Mouse (Mus musculus): ENCODE results near the gene Muc4. TPM values are rescaled to one million over a fixed set of nuclear protein-coding genes. Genes with fewer than 3 reads are reported as not detected.

Gene Muc4
- polyA plus RNA-seq, 1 experiment from 2014 or later = 2.3 TPM

DNA sequence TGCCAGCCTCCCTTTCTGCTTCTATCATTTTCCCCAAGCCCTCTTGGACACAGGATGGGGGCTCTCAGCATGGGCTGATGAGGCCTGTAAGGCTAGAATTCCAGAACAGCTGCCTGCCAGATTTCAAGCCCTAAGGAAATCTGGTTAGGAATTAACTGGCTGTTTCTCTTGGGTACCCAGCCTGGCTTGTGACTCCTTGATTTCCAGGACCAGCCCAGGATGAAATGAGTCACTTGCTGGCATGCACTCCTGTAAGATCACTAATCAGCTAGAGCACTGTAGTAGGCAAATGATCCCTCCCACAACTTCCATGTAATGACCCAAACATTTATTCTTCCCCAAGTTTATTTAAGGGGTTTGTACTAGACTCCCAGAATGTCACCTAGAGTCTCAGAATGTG is 7.4 kb upstream of the Muc4 start:
- Histone ChIP-seq H3K4me2 (replicated peaks) (no peak overlapping the region), H3K4me3 (replicated peaks) (no peak overlapping the region), H3K27ac (replicated peaks) (no peak overlapping the region), H3K36me3 (no peaks in the 10 kb centered on the region), H3K4me1 (no peaks in the 10 kb centered on the region), H3K9ac (no peak overlapping the region), H3K27me3 (no peaks in the 10 kb centered on the region), H3K9me3 (replicated peaks) (no peaks in the 10 kb centered on the region)
- ATAC-seq (ENCODE audit: insufficient number of reproducible peaks, low FRiP score, low TSS enrichment, low read depth) = no peak

DNA sequence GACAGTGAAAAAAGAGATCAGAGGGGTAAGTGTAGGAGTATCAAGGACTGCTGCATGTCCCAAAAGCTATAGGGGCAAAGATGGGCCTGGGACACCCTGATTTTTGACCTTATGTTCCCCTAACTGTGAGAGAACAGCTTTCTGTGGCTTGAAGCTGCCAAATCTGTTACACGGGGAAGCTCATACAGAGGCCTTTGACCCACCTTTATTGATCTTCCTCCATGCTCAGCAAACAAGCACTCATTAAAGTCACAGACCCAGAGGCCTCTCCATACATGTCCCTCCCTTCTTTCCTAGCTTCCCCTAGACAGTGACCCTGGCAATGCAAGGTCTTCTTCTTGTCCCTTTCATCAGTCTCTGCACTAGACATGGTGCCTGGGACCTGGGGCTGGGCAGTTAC is 7.0 kb upstream of the Muc4 start:
- H3K27me3 ChIP-seq = no peaks in the 10 kb centered on the region
- no peak for ATAC-seq (ENCODE audit: insufficient number of reproducible peaks, low FRiP score, low TSS enrichment, low read depth)
- 85% methylated on average over 1 of the region's 1 CpGs for WGBS
- H3K4me3 ChIP-seq (replicated peaks) = no peak overlapping the region
- no peaks in the 10 kb centered on the region for H3K36me3 ChIP-seq
- H3K9ac ChIP-seq = no peak overlapping the region
- no peaks in the 10 kb centered on the region for H3K9me3 ChIP-seq (replicated peaks)
- no peaks in the 10 kb centered on the region for H3K4me1 ChIP-seq
- no peak overlapping the region for H3K27ac ChIP-seq (replicated peaks)
- no peak overlapping the region for H3K4me2 ChIP-seq (replicated peaks)

DNA sequence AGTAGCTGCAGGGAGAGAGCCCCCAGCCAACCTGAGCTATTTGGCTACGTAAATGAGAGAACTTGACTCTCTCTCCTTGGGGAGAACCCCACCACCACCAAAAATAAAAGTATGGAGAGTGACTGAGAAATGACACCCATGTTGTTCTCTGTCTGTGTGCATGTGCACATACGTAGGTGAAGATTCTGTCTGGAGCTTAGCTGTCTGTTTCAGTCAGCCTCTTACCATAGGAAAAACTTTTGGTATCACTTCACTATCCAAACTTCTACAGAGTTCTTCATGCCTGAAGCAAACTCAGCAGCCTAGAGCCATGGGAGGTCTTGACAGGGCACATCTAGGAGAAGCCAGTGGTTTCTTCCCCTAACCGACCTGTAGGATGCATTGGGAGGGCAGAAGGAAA is 2.5 kb upstream of the Muc4 start:
- no peaks in the 10 kb centered on the region for H3K4me1 ChIP-seq
- H3K4me3 ChIP-seq (replicated peaks) = no peak overlapping the region
- no peaks in the 10 kb centered on the region for H3K9me3 ChIP-seq (replicated peaks)
- WGBS = 92% methylated on average over 3 of the region's 3 CpGs
- ATAC-seq (ENCODE audit: insufficient number of reproducible peaks, low FRiP score, low TSS enrichment, low read depth) = no peak
- no peak overlapping the region for H3K4me2 ChIP-seq (replicated peaks)
- no peak overlapping the region for H3K9ac ChIP-seq
- no peaks in the 10 kb centered on the region for H3K27me3 ChIP-seq
- H3K36me3 ChIP-seq = no peaks in the 10 kb centered on the region
- no peak overlapping the region for H3K27ac ChIP-seq (replicated peaks)

DNA sequence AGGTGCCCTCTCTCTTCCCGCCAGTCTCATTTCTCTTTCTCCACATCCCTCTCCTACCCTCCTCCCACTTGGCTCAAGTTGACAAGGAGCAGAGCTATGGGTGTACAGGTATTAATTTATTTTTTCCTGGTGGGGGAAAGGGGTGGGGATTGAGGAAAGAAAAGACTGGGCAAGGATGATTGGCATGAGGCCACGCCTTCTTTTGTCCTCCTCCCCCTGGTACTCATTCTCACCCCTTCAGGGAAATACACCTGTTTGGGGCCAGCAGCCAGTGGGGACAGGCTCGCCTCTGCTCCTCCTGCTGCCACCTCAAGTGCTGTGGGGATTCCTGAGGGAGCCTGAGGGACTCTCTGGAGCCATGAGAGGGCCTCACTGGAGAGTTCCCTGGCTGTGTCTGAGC is 336 bp downstream of the Muc4 start:
- Histone ChIP-seq H3K4me2 (replicated peaks) (no peak overlapping the region), H3K9ac (no peak overlapping the region), H3K36me3 (no peaks in the 10 kb centered on the region), H3K4me1 (no peaks in the 10 kb centered on the region), H3K27ac (replicated peaks) (no peak overlapping the region), H3K9me3 (replicated peaks) (no peaks in the 10 kb centered on the region), H3K4me3 (replicated peaks) (no peak overlapping the region), H3K27me3 (no peaks in the 10 kb centered on the region)
- ATAC-seq (ENCODE audit: insufficient number of reproducible peaks, low FRiP score, low TSS enrichment, low read depth) = peak; percentile 44; the same call in 1 of the 2 replicates
- WGBS = 38% methylated on average over 3 of the region's 3 CpGs

DNA sequence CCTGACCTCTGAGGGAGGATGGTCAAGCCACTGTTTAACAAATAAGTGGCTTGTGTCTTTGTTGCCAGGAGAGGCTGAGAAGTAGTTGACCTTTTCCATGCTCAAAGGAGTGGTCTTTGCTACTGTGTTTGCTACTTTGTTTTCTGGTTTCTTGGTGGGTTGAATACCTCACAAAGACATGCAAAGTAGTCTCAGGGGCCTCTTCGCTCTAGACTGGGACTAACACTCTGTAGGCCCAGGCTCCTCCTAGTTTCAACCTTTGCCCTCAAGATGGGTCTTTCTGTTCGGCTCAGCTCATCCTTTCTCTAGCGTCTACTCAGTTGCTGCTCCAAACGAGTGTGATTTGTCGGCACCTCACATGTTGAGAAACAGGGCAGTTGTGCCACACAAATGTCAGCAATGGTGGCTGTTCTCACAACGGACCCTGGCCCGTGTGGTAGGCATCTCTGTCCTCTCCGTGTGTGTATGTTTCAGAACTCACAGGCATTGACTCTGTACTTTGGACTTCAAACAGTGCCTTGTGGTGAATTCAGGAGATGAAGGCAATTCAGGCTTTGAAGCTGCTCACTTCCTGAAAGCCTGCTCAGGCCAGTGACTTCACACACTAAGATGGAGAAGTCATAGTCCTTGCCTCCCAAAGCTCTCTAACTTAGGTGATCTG is 4.4 kb downstream of the Muc4 start:
- no peaks in the 10 kb centered on the region for H3K36me3 ChIP-seq
- no peak overlapping the region for H3K27ac ChIP-seq (replicated peaks)
- no peaks in the 10 kb centered on the region for H3K27me3 ChIP-seq
- 84% methylated on average over 8 of the region's 8 CpGs for WGBS
- no peak for ATAC-seq (ENCODE audit: insufficient number of reproducible peaks, low FRiP score, low TSS enrichment, low read depth)
- no peaks in the 10 kb centered on the region for H3K9me3 ChIP-seq (replicated peaks)
- no peaks in the 10 kb centered on the region for H3K4me1 ChIP-seq
- H3K4me3 ChIP-seq (replicated peaks) = no peak overlapping the region
- no peak overlapping the region for H3K4me2 ChIP-seq (replicated peaks)
- no peak overlapping the region for H3K9ac ChIP-seq

DNA sequence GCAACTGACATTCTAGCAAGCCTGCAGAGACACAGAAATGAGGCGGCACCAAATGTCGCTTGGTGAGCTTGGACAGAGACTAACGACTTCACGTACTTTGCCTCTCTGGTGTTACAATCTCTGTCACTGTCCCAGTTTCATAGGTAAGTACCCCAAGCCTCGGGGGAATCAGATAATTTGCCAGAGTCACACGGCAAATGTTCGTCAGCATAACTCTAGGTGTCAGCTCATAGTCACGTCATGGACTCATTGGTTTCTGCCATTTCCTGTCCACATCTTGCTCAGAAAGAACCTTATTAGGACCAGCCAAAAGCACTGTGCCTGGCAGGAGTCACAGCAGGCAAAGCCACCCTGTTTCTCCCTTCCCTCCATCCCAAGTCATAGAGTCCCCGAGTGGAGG is 5.7 kb downstream of the Muc4 start:
- Histone ChIP-seq H3K27ac (replicated peaks) (no peak overlapping the region), H3K4me2 (replicated peaks) (no peak overlapping the region), H3K4me3 (replicated peaks) (no peak overlapping the region), H3K9me3 (replicated peaks) (no peaks in the 10 kb centered on the region), H3K27me3 (no peaks in the 10 kb centered on the region), H3K4me1 (no peaks in the 10 kb centered on the region), H3K9ac (no peak overlapping the region), H3K36me3 (no peaks in the 10 kb centered on the region)
- 74% methylated on average over 9 of the region's 9 CpGs for WGBS
- no peak for ATAC-seq (ENCODE audit: insufficient number of reproducible peaks, low FRiP score, low TSS enrichment, low read depth)

DNA sequence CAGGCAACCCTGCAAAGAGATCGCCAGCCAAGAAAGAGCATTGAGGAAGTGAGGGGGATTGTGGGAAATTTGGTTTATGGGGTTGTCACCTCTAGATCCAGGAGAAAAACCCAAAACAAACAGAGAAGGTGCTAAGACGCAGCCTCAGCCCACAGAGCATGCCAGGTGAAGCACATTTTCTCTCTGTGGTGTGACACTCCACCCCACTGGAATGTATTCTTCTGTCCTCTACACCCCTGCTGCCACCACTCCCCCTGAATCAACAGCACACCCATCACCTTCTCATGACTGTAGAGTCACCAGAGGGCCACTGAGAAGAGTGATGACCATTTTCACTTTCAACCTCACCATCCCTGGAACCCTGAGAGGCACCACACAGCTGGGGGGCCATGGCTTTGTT is 7.0 kb downstream of the Muc4 start:
- ATAC-seq (ENCODE audit: insufficient number of reproducible peaks, low FRiP score, low TSS enrichment, low read depth) = no peak
- H3K9ac ChIP-seq = no peak overlapping the region
- no peak overlapping the region for H3K27ac ChIP-seq (replicated peaks)
- H3K9me3 ChIP-seq (replicated peaks) = no peaks in the 10 kb centered on the region
- 81% methylated on average over 2 of the region's 2 CpGs for WGBS
- H3K4me3 ChIP-seq (replicated peaks) = no peak overlapping the region
- no peaks in the 10 kb centered on the region for H3K4me1 ChIP-seq
- no peak overlapping the region for H3K4me2 ChIP-seq (replicated peaks)
- H3K27me3 ChIP-seq = no peaks in the 10 kb centered on the region
- H3K36me3 ChIP-seq = no peaks in the 10 kb centered on the region

DNA sequence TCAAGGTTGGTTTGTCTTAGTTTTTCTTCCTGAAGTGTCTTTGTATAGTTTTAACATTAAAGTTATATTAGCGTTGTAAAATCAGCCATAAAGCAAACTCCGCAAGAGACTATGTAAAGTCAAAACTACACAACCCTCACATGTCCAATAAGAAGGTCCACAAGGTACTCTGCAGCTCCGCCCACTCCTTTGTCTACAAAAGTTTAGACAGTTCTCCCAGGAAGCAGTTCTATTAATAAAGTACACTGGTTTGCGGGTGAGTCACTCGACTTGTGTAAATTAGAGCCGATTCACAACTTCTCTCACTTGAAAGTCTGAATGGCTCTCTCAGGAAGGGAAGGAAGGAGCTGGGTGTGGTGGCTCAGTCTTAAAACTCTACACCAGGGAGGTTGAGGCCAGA is 10.2 kb downstream of the Muc4 start:
- no peaks in the 10 kb centered on the region for H3K27me3 ChIP-seq
- no peak overlapping the region for H3K9ac ChIP-seq
- H3K4me1 ChIP-seq = no peaks in the 10 kb centered on the region
- H3K27ac ChIP-seq (replicated peaks) = no peak overlapping the region
- H3K4me2 ChIP-seq (replicated peaks) = no peak overlapping the region
- H3K9me3 ChIP-seq (replicated peaks) = no peaks in the 10 kb centered on the region
- WGBS = 73% methylated on average over 6 of the region's 6 CpGs
- ATAC-seq (ENCODE audit: insufficient number of reproducible peaks, low FRiP score, low TSS enrichment, low read depth) = no peak
- no peaks in the 10 kb centered on the region for H3K36me3 ChIP-seq
- no peak overlapping the region for H3K4me3 ChIP-seq (replicated peaks)

DNA sequence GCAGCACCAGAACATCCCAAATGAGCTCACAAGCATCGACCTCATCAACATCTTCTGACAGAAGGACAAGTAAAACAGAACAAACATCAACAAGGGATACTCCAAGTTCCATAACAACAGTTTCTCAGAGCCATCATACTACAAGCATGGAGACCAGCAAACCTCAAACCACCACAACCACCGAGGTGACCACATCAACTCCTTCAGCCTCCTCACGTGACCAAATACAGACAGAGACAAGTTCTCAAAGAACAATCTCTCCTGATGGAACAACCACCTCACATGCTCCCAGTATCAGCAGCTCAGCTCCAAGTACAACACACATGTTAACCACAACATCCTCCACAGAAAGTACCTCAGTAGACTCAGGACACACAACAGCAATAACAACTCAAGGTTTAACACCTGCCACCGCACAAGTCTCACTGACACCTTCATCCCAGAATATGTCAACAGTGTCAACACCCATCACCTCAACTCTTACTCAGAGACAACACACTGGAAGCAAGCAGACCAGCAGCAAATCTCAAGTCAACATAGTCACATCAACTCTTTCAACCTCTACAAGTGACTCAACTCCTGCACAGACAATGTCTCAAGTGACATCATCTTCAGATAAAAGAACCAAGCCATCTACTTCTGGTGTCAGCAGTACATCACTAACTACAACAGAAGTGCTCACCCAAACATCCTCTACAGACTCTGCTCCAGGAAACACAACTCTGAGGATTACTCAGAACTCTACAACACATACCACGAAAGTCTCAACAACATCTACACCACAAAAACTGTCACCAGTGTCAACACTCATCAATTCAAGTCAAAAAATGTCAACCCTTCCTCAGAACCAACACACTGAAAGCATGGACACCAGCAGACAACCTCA is 14.8 kb downstream of the Muc4 start:
- H3K4me3 ChIP-seq (replicated peaks) = no peak overlapping the region
- no peak overlapping the region for H3K4me2 ChIP-seq (replicated peaks)
- H3K9me3 ChIP-seq (replicated peaks) = no peaks in the 10 kb centered on the region
- no peaks in the 10 kb centered on the region for H3K4me1 ChIP-seq
- no peak overlapping the region for H3K9ac ChIP-seq
- no peaks in the 10 kb centered on the region for H3K36me3 ChIP-seq
- H3K27me3 ChIP-seq = no peaks in the 10 kb centered on the region
- 86% methylated on average over 5 of the region's 5 CpGs for WGBS
- no peak for ATAC-seq (ENCODE audit: insufficient number of reproducible peaks, low FRiP score, low TSS enrichment, low read depth)
- H3K27ac ChIP-seq (replicated peaks) = no peak overlapping the region

DNA sequence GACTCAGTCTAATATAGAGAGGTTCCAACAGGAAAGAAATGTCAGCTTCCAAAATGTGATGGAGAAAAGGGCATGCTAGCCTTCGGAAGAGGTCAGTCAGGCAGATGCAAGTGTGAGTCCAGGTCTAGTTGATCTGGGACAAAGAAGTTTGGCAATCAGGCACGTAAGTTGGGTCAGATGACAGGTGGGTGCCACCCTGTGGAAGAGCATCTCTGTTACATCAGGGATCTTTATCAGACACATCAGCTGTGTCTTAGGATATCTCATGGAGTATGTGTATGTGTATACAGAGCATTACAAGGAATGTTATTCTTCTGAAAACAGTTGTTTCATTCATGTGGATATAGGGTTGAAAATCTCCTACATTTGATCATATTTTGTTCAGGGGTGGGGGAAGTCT is 28.9 kb downstream of the Muc4 start:
- no peak overlapping the region for H3K9ac ChIP-seq
- H3K4me3 ChIP-seq (replicated peaks) = no peak overlapping the region
- no peaks in the 10 kb centered on the region for H3K9me3 ChIP-seq (replicated peaks)
- no peaks in the 10 kb centered on the region for H3K4me1 ChIP-seq
- H3K36me3 ChIP-seq = no peaks in the 10 kb centered on the region
- no peak overlapping the region for H3K4me2 ChIP-seq (replicated peaks)
- H3K27ac ChIP-seq (replicated peaks) = no peak overlapping the region
- no peaks in the 10 kb centered on the region for H3K27me3 ChIP-seq
- ATAC-seq (ENCODE audit: insufficient number of reproducible peaks, low FRiP score, low TSS enrichment, low read depth) = no peak
- WGBS = 82% methylated on average over 2 of the region's 2 CpGs

DNA sequence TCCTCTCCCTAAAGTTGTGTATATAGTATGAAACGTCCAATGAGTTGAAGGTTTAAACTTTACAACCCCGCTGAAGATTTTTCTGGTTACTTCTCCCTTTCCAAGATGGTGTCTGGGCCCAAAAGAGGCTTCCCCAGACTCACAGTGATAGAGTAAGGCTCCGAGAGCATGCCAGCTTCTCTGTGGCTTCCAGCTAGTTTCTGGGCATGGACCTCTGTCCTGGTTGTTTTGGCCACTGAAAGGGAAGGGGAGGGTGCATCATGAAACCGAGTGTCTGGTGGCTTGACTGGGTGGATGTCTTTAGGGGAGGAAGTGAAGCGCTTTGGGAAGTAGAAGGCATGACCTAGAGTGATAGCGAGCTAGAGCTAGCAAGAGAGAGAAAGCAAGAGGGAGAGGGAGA is 29.3 kb downstream of the Muc4 start:
- H3K4me1 ChIP-seq = no peaks in the 10 kb centered on the region
- H3K27me3 ChIP-seq = no peaks in the 10 kb centered on the region
- no peak for ATAC-seq (ENCODE audit: insufficient number of reproducible peaks, low FRiP score, low TSS enrichment, low read depth)
- H3K36me3 ChIP-seq = no peaks in the 10 kb centered on the region
- no peaks in the 10 kb centered on the region for H3K9me3 ChIP-seq (replicated peaks)
- no peak overlapping the region for H3K4me3 ChIP-seq (replicated peaks)
- no peak overlapping the region for H3K4me2 ChIP-seq (replicated peaks)
- no peak overlapping the region for H3K27ac ChIP-seq (replicated peaks)
- H3K9ac ChIP-seq = no peak overlapping the region
- WGBS = 80% methylated on average over 6 of the region's 6 CpGs

DNA sequence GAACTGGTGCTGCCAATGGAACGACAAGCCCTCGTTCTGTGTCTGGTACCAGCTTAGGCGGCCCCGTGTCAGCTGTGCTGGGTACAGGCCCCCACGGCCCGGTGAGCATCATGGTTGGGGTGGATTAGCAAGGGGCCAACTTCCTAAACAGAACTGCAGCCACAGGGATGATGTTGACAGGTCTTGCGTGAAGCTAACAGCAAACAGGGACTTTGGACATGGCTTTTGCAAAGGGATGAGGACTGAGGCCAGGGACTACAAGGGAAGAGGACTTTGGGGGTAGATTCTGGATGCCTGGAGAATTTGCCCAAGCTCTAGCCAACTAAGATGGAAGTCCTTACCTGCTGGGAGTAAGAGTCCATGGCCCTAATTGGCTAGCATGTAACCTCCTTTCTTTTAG is 31.2 kb downstream of the Muc4 start:
- no peaks in the 10 kb centered on the region for H3K36me3 ChIP-seq
- 91% methylated on average over 7 of the region's 7 CpGs for WGBS
- H3K4me1 ChIP-seq = no peaks in the 10 kb centered on the region
- no peaks in the 10 kb centered on the region for H3K9me3 ChIP-seq (replicated peaks)
- H3K4me3 ChIP-seq (replicated peaks) = no peak overlapping the region
- no peak overlapping the region for H3K9ac ChIP-seq
- H3K27me3 ChIP-seq = no peaks in the 10 kb centered on the region
- no peak overlapping the region for H3K4me2 ChIP-seq (replicated peaks)
- H3K27ac ChIP-seq (replicated peaks) = no peak overlapping the region
- ATAC-seq (ENCODE audit: insufficient number of reproducible peaks, low FRiP score, low TSS enrichment, low read depth) = no peak
